Mouse (Mus musculus) neural tube, embryonic 13.5 days (tissue): ENCODE measurements at regions not wholly inside any gene's neighbourhood (a gene's known extent, or its start where the extent isn't known, plus 50 kb on each side); places are given as distances from the start of the nearest gene placed in this dataset.

ENCODE experiments used
- ATAC-seq: fragments of 200-750 bp; cut with Nextera tagmentation; 2 replicates; pipeline ENCODE4 v1.8.0; 2017; ENCODE audit warnings: low read depth, mild to moderate bottlenecking, moderate TSS enrichment, moderate library complexity
- H3K27ac ChIP-seq: fragments of 300-500 bp; sonication (generic); replicated peaks from 2 replicates; pipeline ENCODE4 v1.5.1; 2015; ENCODE audit warnings: moderate library complexity, mild to moderate bottlenecking, inconsistent platforms
- H3K27me3 ChIP-seq: fragments of 300-500 bp; sonication (generic); 2 replicates; pipeline ENCODE4 v1.6.1; 2015; ENCODE audit warnings: mild to moderate bottlenecking, inconsistent platforms
- H3K36me3 ChIP-seq: fragments of 300-500 bp; sonication (generic); 2 replicates; pipeline ENCODE4 v1.6.1; 2015; ENCODE audit warnings: mild to moderate bottlenecking, inconsistent platforms
- H3K4me1 ChIP-seq: fragments of 300-500 bp; sonication (generic); replicated peaks from 2 replicates; pipeline ENCODE4 v1.6.1; 2015; ENCODE audit warnings: inconsistent platforms
- H3K4me2 ChIP-seq: fragments of 300-500 bp; sonication (generic); 2 replicates; pipeline ENCODE4 v1.6.1; 2015; ENCODE audit warnings: inconsistent platforms, mild to moderate bottlenecking, moderate library complexity
- H3K4me3 ChIP-seq: fragments of 300-500 bp; sonication (generic); 2 replicates; pipeline ENCODE4 v1.5.1; 2015; ENCODE audit warnings: mild to moderate bottlenecking, inconsistent platforms
- H3K9ac ChIP-seq: fragments of 300-500 bp; sonication (generic); 2 replicates; pipeline ENCODE4 v1.6.1; 2015; ENCODE audit warnings: moderate library complexity, mild to moderate bottlenecking, inconsistent platforms
- H3K9me3 ChIP-seq: fragments of 300-500 bp; sonication (generic); 2 replicates; pipeline ENCODE4 v1.6.1; 2016; ENCODE audit warnings: inconsistent platforms
- WGBS: fragments of 180-500 bp; shearing (Covaris S2); methylation state at CpG from one replicate; pipeline ENCODE4 v1.1.7; 2015; 5-methylcytosine and 5-hydroxymethylcytosine counted together

- H3K36me3 ChIP-seq, result no peaks in the 10 kb centered on the region
- H3K27me3 ChIP-seq, result no peaks in the 10 kb centered on the region
- no peak overlapping the region for H3K27ac ChIP-seq
- H3K4me3 ChIP-seq, result no peak overlapping the region
- no peak overlapping the region for H3K4me2 ChIP-seq
- no peaks in the 10 kb centered on the region for H3K4me1 ChIP-seq
- no peak overlapping the region for H3K9ac ChIP-seq
- no peaks in the 10 kb centered on the region for H3K9me3 ChIP-seq
- ATAC-seq, result no peak
These were observed 213.9 kb upstream of the Pcsk2 start for GRCm38 (mm10) chr2:143332071-143332470.

- H3K4me2 ChIP-seq, result no peak overlapping the region
- H3K9ac ChIP-seq, result no peak overlapping the region
- no peak overlapping the region for H3K4me3 ChIP-seq
- no peaks in the 10 kb centered on the region for H3K9me3 ChIP-seq
- no peak for ATAC-seq
- no peaks in the 10 kb centered on the region for H3K4me1 ChIP-seq
- H3K36me3 ChIP-seq, result no peaks in the 10 kb centered on the region
- WGBS, result 75% methylated on average over 5 of the region's 5 CpGs
- no peak overlapping the region for H3K27ac ChIP-seq
- no peaks in the 10 kb centered on the region for H3K27me3 ChIP-seq
These were observed 205.6 kb upstream of the Pcsk2 start for GRCm38 (mm10) chr2:143340364-143340763.

- Histone ChIP-seq H3K9ac (no peak overlapping the region), H3K27me3 (no peaks in the 10 kb centered on the region), H3K27ac (no peak overlapping the region), H3K4me1 (no peaks in the 10 kb centered on the region), H3K9me3 (no peaks in the 10 kb centered on the region), H3K4me3 (no peak overlapping the region), H3K4me2 (no peak overlapping the region), H3K36me3 (no peaks in the 10 kb centered on the region)
- 90% methylated on average over 6 of the region's 6 CpGs for WGBS
- ATAC-seq, result no peak
These were observed 181.8 kb upstream of the Pcsk2 start for GRCm38 (mm10) chr2:143364193-143364592.

GRCm38 (mm10) chr2:143365976-143366375, 180.0 kb upstream of the Pcsk2 start:
- H3K4me2 ChIP-seq, result no peak overlapping the region
- no peak for ATAC-seq
- WGBS, result 92% methylated on average over 5 of the region's 5 CpGs
- no peak overlapping the region for H3K27ac ChIP-seq
- no peaks in the 10 kb centered on the region for H3K27me3 ChIP-seq
- no peak overlapping the region for H3K4me3 ChIP-seq
- H3K9ac ChIP-seq, result no peak overlapping the region
- no peaks in the 10 kb centered on the region for H3K36me3 ChIP-seq
- H3K9me3 ChIP-seq, result no peaks in the 10 kb centered on the region
- H3K4me1 ChIP-seq, result no peaks in the 10 kb centered on the region
